Mouse (Mus musculus) midbrain, embryonic 15.5 days (tissue): ENCODE data around the gene Gm3460. TPM values are rescaled to one million over a fixed set of nuclear protein-coding genes. Genes with fewer than 3 reads are reported as not detected.
A peak's percentile ranks its signal among the peaks of the same experiment; 100 is the strongest.
"Not testable (repeated sequence)": the region's sequence is repeated elsewhere in the genome, so short reads cannot be mapped to it uniquely, and the experiment has no call there.

Experiments
- ATAC-seq: fragments of 200-750 bp; cut with Nextera tagmentation; replicated peaks from 2 replicates; pipeline ENCODE4 v1.8.0; 2017; ENCODE audit warnings: moderate TSS enrichment
- H3K27ac ChIP-seq: fragments of 300-500 bp; sonication (generic); 2 replicates; pipeline ENCODE4 v1.5.1; 2015; ENCODE audit warnings: mild to moderate bottlenecking, inconsistent platforms
- H3K27me3 ChIP-seq: fragments of 300-500 bp; sonication (generic); replicated peaks from 2 replicates; pipeline ENCODE4 v1.6.1; 2015; ENCODE audit warnings: inconsistent platforms
- H3K36me3 ChIP-seq: fragments of 300-500 bp; sonication (generic); replicated peaks from 2 replicates; pipeline ENCODE4 v1.6.1; 2015; ENCODE audit warnings: inconsistent platforms
- H3K4me1 ChIP-seq: fragments of 300-500 bp; sonication (generic); 2 replicates; pipeline ENCODE4 v1.6.1; 2015; ENCODE audit warnings: inconsistent platforms
- H3K4me2 ChIP-seq: fragments of 300-500 bp; sonication (generic); 2 replicates; pipeline ENCODE4 v1.6.1; 2015; ENCODE audit warnings: inconsistent platforms, mild to moderate bottlenecking, moderate library complexity
- H3K4me3 ChIP-seq: fragments of 300-500 bp; sonication (generic); 2 replicates; pipeline ENCODE4 v1.5.1; 2015; ENCODE audit warnings: mild to moderate bottlenecking, inconsistent platforms
- H3K9ac ChIP-seq: fragments of 300-500 bp; sonication (generic); 2 replicates; pipeline ENCODE4 v1.6.1; 2015; ENCODE audit warnings: mild to moderate bottlenecking, inconsistent platforms
- H3K9me3 ChIP-seq: fragments of 300-500 bp; sonication (generic); 2 replicates; pipeline ENCODE4 v1.6.1; 2016; ENCODE audit warnings: inconsistent platforms
- WGBS: fragments of 180-500 bp; shearing (Covaris S2); methylation state at CpG from one replicate; pipeline ENCODE4 v1.1.7; 2015; ENCODE audit warnings: mixed read lengths; 5-methylcytosine and 5-hydroxymethylcytosine counted together
- polyA plus RNA-seq: library from polyadenylated mRNA; unstranded; fragments of >200 nt; fragmentation: Nextera tagmentation; extraction: Ambion mirVana; gene quantifications from 2 replicates; pipeline ENCODE4 v1.2.1, GENCODE M21; 2015

Gene Gm3460
- 0.36 TPM in 1 of 2 replicates, not detected in the other for polyA plus RNA-seq

GRCm38 (mm10) chr14:6622318-6622717 lies at the start of gene Gm3460:
Gene Gm3460 (minus strand): TSS chr14:6622418.
- ATAC-seq, H3K4me2 ChIP-seq, H3K4me3 ChIP-seq, H3K36me3 ChIP-seq, H3K9ac ChIP-seq, H3K9me3 ChIP-seq, H3K27me3 ChIP-seq, H3K4me1 ChIP-seq, H3K27ac ChIP-seq: not testable (repeated sequence)
- WGBS, result 73% methylated on average over 1 of the region's 2 CpGs

DNA sequence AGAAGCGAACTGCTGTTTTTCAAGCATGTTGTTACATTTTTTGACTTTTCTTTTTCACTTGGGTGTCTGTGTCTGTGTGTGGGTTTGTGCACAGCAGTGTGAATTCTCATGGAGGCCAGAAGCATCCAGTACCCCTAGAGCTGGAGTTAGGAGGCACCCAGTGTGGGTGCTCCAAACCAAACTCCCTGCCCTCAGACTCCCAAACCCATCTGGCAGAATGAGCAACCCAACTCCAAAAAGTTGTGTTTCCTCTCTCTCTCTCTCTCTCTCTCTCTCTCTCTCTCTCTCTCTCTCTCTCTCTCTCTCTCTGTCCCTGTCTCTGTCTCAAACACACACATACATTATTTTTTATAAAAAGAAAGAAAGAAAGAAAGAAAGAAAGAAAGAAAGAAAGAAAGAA lies 15.8 kb downstream of the Gm3460 start:
- H3K27ac ChIP-seq, H3K36me3 ChIP-seq, H3K9ac ChIP-seq, H3K4me2 ChIP-seq, H3K27me3 ChIP-seq, H3K4me3 ChIP-seq, H3K9me3 ChIP-seq, H3K4me1 ChIP-seq, ATAC-seq: not testable (repeated sequence)
- no CpG with 5 or more reads among the region's 1 CpGs for WGBS

DNA sequence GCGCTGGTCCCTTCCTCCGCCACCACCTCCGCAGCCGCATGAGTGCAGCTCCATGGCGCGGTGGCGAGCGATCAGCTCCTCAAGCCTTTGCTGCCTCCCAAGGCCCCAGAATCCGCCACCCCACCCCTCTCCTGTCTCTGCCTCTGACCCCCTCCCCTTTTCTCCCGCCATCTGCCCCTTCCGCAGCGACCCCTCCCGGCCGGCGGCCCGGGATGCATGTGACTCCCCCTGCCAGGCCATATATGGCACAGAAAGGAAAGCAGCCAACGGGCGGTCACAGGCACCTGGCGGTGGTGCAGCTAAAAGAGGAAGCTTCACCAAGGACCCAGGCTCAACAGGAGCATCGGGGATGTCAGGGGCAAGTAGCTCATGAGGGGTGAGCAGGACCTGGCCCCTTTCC lies 17.2 kb downstream of the Gm3460 start:
- H3K27ac ChIP-seq, H3K4me1 ChIP-seq, H3K27me3 ChIP-seq, H3K9me3 ChIP-seq, ATAC-seq, H3K36me3 ChIP-seq: not testable (repeated sequence)
- WGBS, result 1% methylated on average over 18 of the region's 20 CpGs
- Histone ChIP-seq H3K4me3 (peak overlapping the region; percentile 44), H3K9ac (peak overlapping the region; percentile 42; the same call in 1 of the 2 replicates), H3K4me2 (peak overlapping the region; percentile 78)

DNA sequence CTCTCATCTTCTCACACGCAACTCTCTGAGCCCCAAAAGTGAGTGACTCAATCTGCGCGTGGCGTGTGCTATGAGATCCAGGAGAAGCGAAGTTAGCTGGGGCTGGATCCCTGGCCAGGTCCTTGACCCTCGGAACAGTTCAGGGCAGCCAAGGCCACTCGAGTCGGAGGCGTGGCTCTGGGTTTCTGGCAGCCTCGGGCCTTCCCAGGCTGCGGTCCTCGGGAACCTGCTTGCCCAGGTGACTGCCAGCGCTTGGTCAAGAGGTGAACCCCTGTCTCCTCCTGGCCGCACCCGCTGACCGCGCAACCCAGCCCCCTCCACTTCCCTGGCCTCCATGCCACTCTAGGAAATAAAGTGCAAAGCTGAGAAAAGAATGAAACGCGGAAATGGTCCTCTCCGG lies 17.7 kb downstream of the Gm3460 start:
- Histone ChIP-seq H3K4me2 (peak overlapping the region; percentile 78), H3K4me3 (peak overlapping the region; percentile 44), H3K9ac (peak overlapping the region; percentile 42)
- H3K27me3 ChIP-seq, H3K36me3 ChIP-seq, H3K27ac ChIP-seq, H3K4me1 ChIP-seq, H3K9me3 ChIP-seq, ATAC-seq: not testable (repeated sequence)
- 4% methylated on average over 20 of the region's 20 CpGs for WGBS

- H3K36me3 ChIP-seq, ATAC-seq, H3K4me2 ChIP-seq, H3K27ac ChIP-seq, H3K9ac ChIP-seq, H3K9me3 ChIP-seq, H3K27me3 ChIP-seq, H3K4me3 ChIP-seq, H3K4me1 ChIP-seq: not testable (repeated sequence)
- 36% methylated on average over 1 of the region's 2 CpGs for WGBS
Measured at GRCm38 (mm10) chr14:6590513-6590912, 31.7 kb downstream of the Gm3460 start, which contains the start of gene Gm3629. Gene Gm3629 (minus strand): TSS chr14:6590613.

Other genes with a start within 250 kb of the Gm3460 start
- gene Gm16440, start 232.1 kb downstream of the Gm3460 start, polyA plus RNA-seq, result not detected in 2 replicates
- gene Gm3591, start 209.9 kb downstream of the Gm3460 start, polyA plus RNA-seq, result 4.8 and 5.6 TPM in 2 replicates
- gene Gm3594, start 177.8 kb downstream of the Gm3460 start, polyA plus RNA-seq, result not detected in 2 replicates
- not detected in 2 replicates for gene Gm8356, start 85.1 kb downstream of the Gm3460 start, polyA plus RNA-seq
- gene Gm3629, start 31.8 kb downstream of the Gm3460 start, polyA plus RNA-seq, result 1.5 and 2.0 TPM in 2 replicates
- not detected in 2 replicates for gene Gm10251, start 61.8 kb upstream of the Gm3460 start, polyA plus RNA-seq
- gene Gm8050, start 97.8 kb upstream of the Gm3460 start, polyA plus RNA-seq, result not detected in 2 replicates
- gene Gm3636, start 119.9 kb upstream of the Gm3460 start, polyA plus RNA-seq, result 18.6 and 20.1 TPM in 2 replicates
- not detected in 2 replicates for gene Gm8362, start 152.0 kb upstream of the Gm3460 start, polyA plus RNA-seq
- not detected in 2 replicates for gene Gm3642, start 217.9 kb upstream of the Gm3460 start, polyA plus RNA-seq